In the genomic region with DNA sequence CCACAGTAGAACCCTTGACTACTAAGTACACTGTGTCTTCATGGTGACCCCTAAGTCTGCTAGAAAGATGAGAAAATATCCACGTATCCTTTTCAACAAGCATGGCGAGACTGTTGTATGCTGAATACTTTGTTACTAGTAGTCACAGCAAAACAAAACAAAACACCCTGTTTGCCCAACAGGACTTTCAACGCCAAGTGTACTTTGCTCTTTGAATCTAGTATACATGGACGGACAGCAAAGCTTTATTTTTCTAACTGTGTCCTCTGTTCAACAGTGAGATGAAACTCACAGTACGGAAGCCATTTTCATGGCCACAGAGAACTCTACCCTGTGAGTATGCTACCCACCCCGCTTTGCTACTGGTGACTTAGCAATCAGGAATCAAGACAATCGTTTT, we compare ENCODE assay signal across 23 mouse cellular contexts.
DNase-seq lines count a peak whose midpoint lies in the region; ATAC-seq and TF ChIP-seq lines count a peak whose summit lies in the region.
"Had no signal": no experiment of that assay in that cellular context is flagged by ENCODE, and none has a peak within 500 bp of the region (broad histone marks: within the 10 kb centered on the region; RNA-seq: fewer than 3 reads in every experiment).

No protein-coding gene starts in this region.

- no peak for TF ChIP-seq CTCF in liver, postnatal 0 days (IDR thresholded peaks at IDR 0.05; ENCODE audit: low read depth)

- no peak overlapping the region for H3K9ac ChIP-seq in kidney, embryonic 16.5 days (replicated peaks; ENCODE audit: low read length)
- no peak overlapping the region for H3K9ac ChIP-seq in liver, postnatal 0 days (replicated peaks)
- no peak overlapping the region for H3K9ac ChIP-seq in liver, embryonic 11.5 days (ENCODE audit: low read depth, low read length)
- H3K9ac ChIP-seq: forebrain, embryonic 13.5 days; heart, embryonic 13.5 days; hindbrain, embryonic 14.5 days had no signal

- peaks cover 39% of the 10 kb centered on the region for H3K4me1 ChIP-seq in kidney, embryonic 16.5 days (ENCODE audit: insufficient read depth, low read length)
- peaks cover 9% of the 10 kb centered on the region for H3K4me1 ChIP-seq in liver, postnatal 0 days (ENCODE audit: insufficient read depth)
- no peaks in the 10 kb centered on the region for H3K4me1 ChIP-seq in liver, embryonic 11.5 days (replicated peaks; ENCODE audit: control insufficient read depth, insufficient read depth, low read length)
- H3K4me1 ChIP-seq: heart, embryonic 13.5 days had no signal

- no peak for TF ChIP-seq EP300 in liver, postnatal 0 days (IDR thresholded peaks at IDR 0.05; ENCODE audit: low read depth)

- no peaks in the 10 kb centered on the region for H3K36me3 ChIP-seq in kidney, embryonic 16.5 days (ENCODE audit: insufficient read depth, low read length)
- H3K36me3 ChIP-seq in liver, postnatal 0 days (replicated peaks; ENCODE audit: insufficient read depth, low read length): no peaks in the 10 kb centered on the region
- no peaks in the 10 kb centered on the region for H3K36me3 ChIP-seq in liver, embryonic 11.5 days (ENCODE audit: control insufficient read depth, insufficient read depth, low read length)
- H3K36me3 ChIP-seq: forebrain, embryonic 10.5 days; heart, embryonic 10.5 days; heart, embryonic 13.5 days had no signal

- WGBS in kidney, embryonic 16.5 days: 91% methylated on average over 7 of the region's 7 CpGs
- 61% methylated on average over 7 of the region's 7 CpGs for WGBS in liver, postnatal 0 days (ENCODE audit: insufficient replicate concordance)
- WGBS in liver, embryonic 11.5 days: 74% methylated on average over 7 of the region's 7 CpGs

- ATAC-seq in kidney, embryonic 16.5 days (ENCODE audit: low FRiP score, low TSS enrichment): no peak
- peak; percentile 48 for ATAC-seq in liver, postnatal 0 days
- ATAC-seq in liver, embryonic 11.5 days (replicated peaks; ENCODE audit: low FRiP score): no peak
- ATAC-seq: activated CD4-positive, CD25-positive, alpha-beta regulatory T cell, adult 4 months; forebrain, embryonic 13.5 days; forebrain, embryonic 16.5 days had no signal

- DNase-seq in kidney, adult 11 months: peak; percentile 25
- peak; percentile 10 to 47 for DNase-seq in kidney, adult 8-10 months
- no peak for DNase-seq in kidney, postnatal 10 days
- no peak for DNase-seq in liver, postnatal 0 days
- DNase-seq in liver, embryonic 11.5 days (ENCODE audit: low spot score): no peak
- DNase-seq: adrenal gland, adult 8-10 months; adrenal gland, postnatal 25 days; cerebellum, adult 11-12 months; cerebellum, adult 8-10 months; cerebellum, postnatal 14 days; gastrocnemius, postnatal 10 days; gastrocnemius, postnatal 36 days; heart, adult 2 months; heart, postnatal 14 days; heart, postnatal 4 days had no signal

- no peak overlapping the region for H3K4me3 ChIP-seq in kidney, embryonic 16.5 days (ENCODE audit: low read length)
- no peak overlapping the region for H3K4me3 ChIP-seq in liver, postnatal 0 days (ENCODE audit: low read depth, low read length)
- H3K4me3 ChIP-seq in liver, embryonic 11.5 days (ENCODE audit: low read depth, low read length): no peak overlapping the region
- H3K4me3 ChIP-seq: forebrain, embryonic 10.5 days; forebrain, embryonic 13.5 days; heart, adult 2 months; heart, embryonic 10.5 days; heart, embryonic 13.5 days had no signal

- no peak overlapping the region for H3K4me2 ChIP-seq in kidney, embryonic 16.5 days (replicated peaks; ENCODE audit: low read depth, low read length)
- H3K4me2 ChIP-seq in liver, postnatal 0 days (ENCODE audit: low read depth, low read length): no peak overlapping the region
- no peak overlapping the region for H3K4me2 ChIP-seq in liver, embryonic 11.5 days
- H3K4me2 ChIP-seq: forebrain, embryonic 13.5 days; heart, embryonic 13.5 days; hindbrain, embryonic 14.5 days had no signal

- H3K27ac ChIP-seq in kidney, embryonic 16.5 days (ENCODE audit: low read length): no peak overlapping the region
- peak overlapping the region; percentile 62 for H3K27ac ChIP-seq in liver, postnatal 0 days (ENCODE audit: low read depth)
- H3K27ac ChIP-seq in liver, embryonic 11.5 days (ENCODE audit: low read depth, low read length): no peak overlapping the region
- H3K27ac ChIP-seq: forebrain, embryonic 10.5 days; forebrain, embryonic 13.5 days; heart, adult 2 months; heart, embryonic 10.5 days; heart, embryonic 13.5 days; hindbrain, embryonic 14.5 days had no signal

- no peaks in the 10 kb centered on the region for H3K9me3 ChIP-seq in kidney, embryonic 16.5 days (ENCODE audit: low read length)
- H3K9me3 ChIP-seq in liver, postnatal 0 days (ENCODE audit: low read length): no peaks in the 10 kb centered on the region
- no peaks in the 10 kb centered on the region for H3K9me3 ChIP-seq in liver, embryonic 11.5 days (ENCODE audit: control insufficient read depth, low read length)
- H3K9me3 ChIP-seq: forebrain, embryonic 10.5 days; forebrain, embryonic 13.5 days; heart, embryonic 10.5 days; heart, embryonic 13.5 days had no signal

- no peaks in the 10 kb centered on the region for H3K27me3 ChIP-seq in kidney, embryonic 16.5 days (ENCODE audit: insufficient read depth, low read length)
- no peaks in the 10 kb centered on the region for H3K27me3 ChIP-seq in liver, postnatal 0 days (ENCODE audit: insufficient read depth, low read length)
- no peaks in the 10 kb centered on the region for H3K27me3 ChIP-seq in liver, embryonic 11.5 days (replicated peaks; ENCODE audit: control insufficient read depth, insufficient read depth, low read length)
- H3K27me3 ChIP-seq: forebrain, embryonic 13.5 days; heart, embryonic 13.5 days had no signal

Comparison
In these comparisons a context has a peak if more than half of its experiments do, and no peak if none do; other contexts are left out.
1. DNase-seq: peak in kidney, adult 11 months (single experiment) and kidney, adult 8-10 months (2 of 2); none in kidney, postnatal 10 days (single experiment), liver, postnatal 0 days (single experiment) and liver, embryonic 11.5 days (single experiment).